Mouse (Mus musculus) olfactory bulb, adult 2 months (tissue): ENCODE results near the gene Clmp.

ENCODE experiments used
- CTCF ChIP-seq: fragments of 200-500 bp; IDR thresholded peaks from 2 replicates; pipeline ENCODE4 v1.5.1; 2012; ENCODE audit warnings: low read depth, mild to moderate bottlenecking, low read length, moderate library complexity; ENCODE audit not compliant: insufficient read depth
- POLR2A ChIP-seq: fragments of 200-500 bp; IDR thresholded peaks from 2 replicates; pipeline ENCODE4 v1.6.1; 2012; ENCODE audit warnings: mild to moderate bottlenecking, low read depth, low read length, moderate library complexity; ENCODE audit not compliant: insufficient read depth

DNA sequence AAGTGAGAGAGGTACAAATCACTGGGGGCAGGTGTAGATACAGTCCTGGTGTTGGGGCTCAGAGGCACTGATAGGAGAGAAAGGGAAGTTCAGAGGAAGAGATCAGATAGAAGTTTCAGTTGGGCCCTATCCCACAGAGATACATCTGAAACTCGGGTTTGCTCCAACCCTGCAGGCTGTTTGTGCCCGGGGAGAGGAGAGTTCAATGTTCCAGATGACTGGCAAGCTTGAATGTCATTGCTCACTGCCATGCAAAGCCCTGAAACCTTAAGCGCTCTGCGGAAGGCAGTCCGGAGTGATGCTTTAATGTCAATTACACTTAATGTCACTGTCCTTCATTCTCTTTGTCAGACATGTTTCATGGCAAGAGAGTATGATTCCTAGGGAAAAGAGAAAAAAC is 39.2 kb downstream of the Clmp start:
- TF ChIP-seq CTCF = no peak
- no peak for TF ChIP-seq POLR2A
